Mouse (Mus musculus) embryonic fibroblast, embryonic 13.5 days (primary cell): ENCODE measurements around the gene Tle4.

Experiments used
- CTCF ChIP-seq: IDR thresholded peaks from 2 replicates; pipeline ENCODE4 v1.5.1; 2011; ENCODE audit warnings: mild to moderate bottlenecking, control low read depth, low read length, moderate library complexity, borderline replicate concordance; ENCODE audit not compliant: insufficient read depth
- POLR2A ChIP-seq: IDR thresholded peaks from 2 replicates; pipeline ENCODE4 v1.6.1; 2011; ENCODE audit warnings: low read depth, mild to moderate bottlenecking, control low read depth, low read length, moderate library complexity

DNA sequence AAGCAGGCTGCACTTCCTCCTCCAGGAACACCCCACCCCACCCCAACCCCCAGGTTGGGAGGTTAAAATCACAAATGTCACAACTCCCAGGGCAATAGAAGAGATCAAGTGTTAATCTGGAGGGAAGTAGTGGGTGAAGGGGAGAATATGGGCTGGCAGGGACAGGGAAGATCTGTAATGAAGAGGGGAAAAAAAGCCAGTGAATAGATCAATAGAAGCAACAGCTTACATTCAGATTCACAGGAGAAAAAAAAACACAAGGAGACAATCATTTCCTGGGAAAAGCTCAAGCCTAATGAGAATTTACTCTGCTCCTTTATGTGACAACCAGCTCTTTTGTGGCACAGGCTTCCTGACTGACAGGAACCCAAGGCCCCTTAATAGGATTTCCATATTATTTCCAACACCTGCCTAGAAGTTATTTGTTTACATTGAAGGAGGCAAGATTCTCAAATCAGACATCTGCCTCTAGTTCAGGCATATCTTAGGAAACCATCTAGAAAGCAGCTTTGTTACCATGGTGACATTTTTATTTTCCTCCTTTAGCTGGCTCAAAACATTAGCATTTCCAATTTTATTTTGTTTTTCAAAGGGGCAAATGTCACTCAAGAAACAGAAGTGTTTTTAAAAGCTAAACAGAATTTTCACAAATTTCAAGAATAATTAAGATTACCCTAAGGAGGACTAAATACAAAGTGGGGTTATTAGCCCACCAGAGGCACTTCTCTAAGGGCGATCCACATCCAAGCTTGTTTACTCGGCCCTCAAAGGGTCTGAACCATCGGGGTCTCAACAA, 90.8 kb downstream of the Tle4 start:
- no peak for TF ChIP-seq CTCF
- no peak for TF ChIP-seq POLR2A
